Mouse (Mus musculus): Measurements from ENCODE around the gene Wdr44. TPM values are rescaled to one million over a fixed set of nuclear protein-coding genes. Genes with fewer than 3 reads are reported as not detected.
"Not testable (repeated sequence)": the region's sequence is repeated elsewhere in the genome, so short reads cannot be mapped to it uniquely, and the experiment has no call there.

Wdr44 gene
- total RNA-seq (2021): 10 to 100 TPM; 10.5 to 13.2 TPM
- long read RNA-seq, experiment 1, full-length matches to known transcripts: 6 of 9 reads
- long read RNA-seq, experiment 1, partial matches to known transcripts: 2 of 9 reads
- long read RNA-seq, experiment 1, other reads (novel, unspliced or antisense): 1 of 9 reads
- long read RNA-seq, experiment 2, full-length matches to known transcripts: 17 of 29 reads
- long read RNA-seq, experiment 2, partial matches to known transcripts: 8 of 29 reads
- long read RNA-seq, experiment 2, other reads (novel, unspliced or antisense): 4 of 29 reads

- DNase-seq: peak; percentile 94
Observed at GRCm38 (mm10) chrX:23692722-23693442, at the start of gene Wdr44. Wdr44 (plus strand) TSS chrX:23693051.

- no peak for DNase-seq
Observed at GRCm38 (mm10) chrX:23648371-23648770, 44.5 kb upstream of the Wdr44 start.

DNA sequence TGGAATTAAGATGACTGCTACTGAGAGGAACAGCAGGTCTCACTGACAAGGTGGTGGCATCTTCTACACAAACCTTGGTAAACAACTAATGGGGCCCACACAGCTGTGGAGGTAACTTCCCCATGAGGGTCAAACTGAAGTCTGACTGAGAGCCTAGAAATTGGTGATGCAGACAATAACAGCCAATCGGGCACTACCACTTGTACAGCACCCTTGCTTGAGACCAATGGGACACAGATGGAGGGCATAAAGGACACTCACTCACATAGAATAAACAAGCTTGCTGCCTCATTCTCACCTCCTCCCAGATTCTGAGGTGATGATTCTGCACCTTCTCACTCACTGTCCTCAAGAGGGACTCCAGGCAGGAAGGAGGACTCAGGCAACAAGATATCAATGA is 30.6 kb upstream of the Wdr44 start:
- no peak for DNase-seq

- DNase-seq: no peak
Observed at GRCm38 (mm10) chrX:23673193-23673592, 19.7 kb upstream of the Wdr44 start.

GRCm38 (mm10) chrX:23675450-23675849 is 17.4 kb upstream of the Wdr44 start:
- no peak for DNase-seq

DNA sequence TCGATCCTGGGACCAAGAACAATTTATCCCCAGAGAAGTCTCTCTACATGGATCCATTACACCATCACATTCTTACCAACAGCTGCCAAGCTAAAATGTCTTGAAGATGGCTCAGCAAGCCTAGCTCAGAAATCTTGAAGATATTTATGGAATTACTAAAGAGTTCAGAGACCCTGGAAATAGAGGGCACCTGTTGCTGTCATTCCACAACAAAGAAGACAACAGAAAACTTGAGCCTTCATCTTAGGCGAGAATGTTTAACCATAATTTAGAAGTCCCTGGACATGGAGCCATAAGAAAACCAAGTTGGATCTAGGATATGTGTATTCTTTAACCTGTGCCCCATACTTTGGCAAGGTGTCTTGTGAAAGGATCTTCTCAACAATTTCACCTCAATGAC is 16.3 kb upstream of the Wdr44 start:
- no peak for DNase-seq

- no peak for DNase-seq
Observed at GRCm38 (mm10) chrX:23677511-23677910, 15.3 kb upstream of the Wdr44 start.

- DNase-seq: no peak
Observed at GRCm38 (mm10) chrX:23692336-23692721, 522 bp upstream of the Wdr44 start.

DNA sequence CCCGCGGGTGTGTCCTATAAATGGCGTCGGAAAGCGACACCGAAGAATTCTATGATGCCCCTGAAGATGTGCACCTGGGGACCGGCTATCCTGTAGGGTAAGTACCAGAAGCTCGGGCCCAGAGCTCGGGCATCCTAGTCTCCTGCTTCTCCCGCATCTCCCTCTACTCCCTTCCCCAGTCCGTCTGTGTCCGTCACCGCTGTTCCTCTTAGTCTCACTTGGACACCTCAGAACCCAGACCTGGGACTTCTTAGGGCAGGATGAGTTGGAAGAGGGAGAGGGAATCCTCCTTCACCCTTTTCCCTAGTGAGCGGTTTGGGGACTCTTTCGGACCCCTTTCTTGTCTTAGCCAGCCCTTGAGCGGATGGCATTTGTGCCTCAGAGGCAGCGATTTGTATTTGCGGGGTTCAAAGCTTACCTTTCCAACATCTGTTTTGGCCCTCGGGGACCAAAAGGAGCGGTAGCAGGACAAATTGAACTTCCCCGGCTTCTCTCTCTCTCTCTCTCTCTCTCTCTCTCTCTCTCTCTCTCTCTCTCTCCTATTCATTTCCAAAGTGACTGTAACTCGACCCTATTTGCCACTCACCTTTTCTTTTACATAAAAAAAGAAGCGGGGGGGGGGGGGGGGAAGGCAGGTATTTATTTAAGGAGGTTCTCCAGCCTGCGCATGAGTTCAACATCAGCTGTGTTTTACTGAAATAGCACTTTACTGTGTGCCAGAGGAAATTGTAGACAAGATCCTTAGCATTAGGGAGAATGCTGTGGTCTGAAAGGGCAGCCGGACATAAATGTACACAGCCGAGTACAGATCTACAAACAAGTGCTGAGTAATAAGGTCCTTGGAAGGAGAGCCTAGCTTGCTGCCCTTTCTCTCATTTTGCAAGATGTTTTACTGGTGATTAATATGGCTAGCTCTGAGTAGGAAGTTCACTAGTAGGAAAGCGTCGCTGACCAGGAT is 871 bp downstream of the Wdr44 start:
- DNase-seq: no peak

- DNase-seq: no peak
Observed at GRCm38 (mm10) chrX:23694588-23694987, 1.7 kb downstream of the Wdr44 start.

DNA sequence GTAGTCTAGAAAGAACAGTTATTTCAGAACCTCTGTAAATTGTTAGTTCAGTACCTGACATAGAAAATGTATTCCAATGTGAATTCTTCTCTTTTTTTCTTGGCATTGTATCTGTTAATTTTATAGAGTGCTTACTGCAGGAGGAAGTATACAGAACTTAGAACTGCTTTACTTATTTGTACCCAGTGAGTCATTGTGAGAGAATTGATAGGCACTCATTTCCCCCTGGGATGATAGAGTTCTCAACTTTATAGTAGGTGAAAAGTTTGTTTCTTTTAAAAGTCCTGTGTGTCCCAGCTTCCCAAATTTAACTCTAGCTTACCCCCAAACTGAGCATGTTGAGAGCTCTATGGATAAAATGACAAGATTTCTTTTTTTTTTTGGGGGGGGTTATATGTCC is 2.3 kb downstream of the Wdr44 start:
- no peak for DNase-seq

GRCm38 (mm10) chrX:23697346-23697745 is 4.5 kb downstream of the Wdr44 start:
- DNase-seq: no peak

DNA sequence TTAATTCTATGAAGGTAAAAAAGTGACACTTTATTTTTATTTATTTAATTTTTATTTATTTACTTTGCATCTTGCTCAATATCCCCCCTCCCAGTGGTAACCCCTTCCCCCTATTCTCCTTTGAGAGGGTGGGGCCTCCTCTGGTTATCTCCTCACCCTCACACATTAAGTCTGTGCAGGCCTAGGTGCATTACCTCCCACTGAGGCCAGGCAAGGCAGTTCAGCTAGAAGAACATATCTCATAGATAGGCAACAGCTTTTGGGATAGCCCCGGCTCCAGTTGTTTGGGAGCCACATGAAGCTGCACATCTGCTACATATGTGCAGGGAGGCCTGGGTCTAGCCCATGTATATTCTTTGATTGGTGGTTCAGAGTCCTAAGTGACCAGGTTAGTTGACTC is 6.2 kb downstream of the Wdr44 start:
- no peak for DNase-seq

DNA sequence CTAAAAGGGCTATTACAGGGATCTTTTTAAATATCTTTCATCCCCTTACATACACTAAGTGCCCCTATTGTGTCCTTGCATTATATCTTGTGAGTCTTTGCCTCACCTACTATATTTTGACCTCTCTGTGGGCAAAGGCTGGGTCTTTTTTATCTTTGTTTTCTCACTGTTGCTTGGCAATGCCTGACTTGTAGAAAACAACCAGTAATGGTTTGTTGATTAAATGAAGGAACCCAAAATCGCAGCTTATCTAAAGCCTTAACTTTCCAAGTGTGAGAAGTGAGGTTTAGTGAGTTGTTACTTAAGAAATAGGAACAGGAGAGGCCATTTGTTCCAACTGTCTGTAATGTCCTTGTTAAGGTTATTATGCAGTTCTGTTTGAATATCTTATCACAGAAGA is 24.4 kb downstream of the Wdr44 start:
- DNase-seq: no peak

- DNase-seq: no peak
Observed at GRCm38 (mm10) chrX:23727463-23727862, 34.6 kb downstream of the Wdr44 start.

GRCm38 (mm10) chrX:23754671-23755070 is 61.8 kb downstream of the Wdr44 start:
- DNase-seq: no peak

GRCm38 (mm10) chrX:23767849-23768248 is 75.0 kb downstream of the Wdr44 start:
- no peak for DNase-seq

DNA sequence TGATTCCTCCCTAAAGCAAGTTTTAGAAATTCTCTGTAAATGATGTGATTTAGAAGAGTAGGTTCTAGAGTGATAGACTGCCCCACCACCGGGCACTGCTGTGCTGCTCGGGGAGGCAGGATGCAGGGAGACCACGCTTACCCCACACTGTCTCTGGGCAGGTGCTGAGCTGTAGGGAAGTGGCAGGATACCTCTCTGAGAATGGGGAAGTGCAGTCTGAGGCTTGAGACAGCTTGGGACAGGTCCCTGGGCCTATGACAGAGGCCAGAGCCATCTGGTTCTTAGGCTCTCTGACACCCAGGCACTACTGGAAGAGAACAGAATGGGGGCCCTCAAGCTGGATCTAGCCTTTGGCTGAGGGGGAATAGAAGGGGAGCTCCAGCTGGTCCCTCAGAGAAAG is 114.3 kb downstream of the Wdr44 start:
- DNase-seq: no peak

GRCm38 (mm10) chrX:23810365-23810764 is 117.5 kb downstream of the Wdr44 start:
- no peak for DNase-seq

DNA sequence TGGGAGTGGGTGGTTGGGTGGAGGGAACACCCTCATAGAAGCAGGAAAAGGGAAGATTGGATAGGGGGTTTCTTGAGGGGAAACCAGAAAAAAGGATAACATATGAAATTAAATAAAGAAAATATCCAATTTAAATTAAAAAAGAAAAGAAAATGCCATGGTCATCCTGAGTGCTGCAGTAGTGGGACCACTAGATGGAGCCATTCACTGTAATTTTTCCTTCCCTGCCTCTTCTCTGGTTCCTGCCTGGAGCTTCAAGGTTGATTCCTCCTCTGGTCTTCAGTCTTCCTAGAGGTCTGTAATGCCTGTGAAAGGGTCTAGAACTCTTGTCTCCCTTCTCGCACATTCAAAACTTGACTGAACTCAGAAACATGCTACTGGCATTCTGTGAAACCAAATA is 120.4 kb downstream of the Wdr44 start:
- not testable (repeated sequence) for DNase-seq

DNA sequence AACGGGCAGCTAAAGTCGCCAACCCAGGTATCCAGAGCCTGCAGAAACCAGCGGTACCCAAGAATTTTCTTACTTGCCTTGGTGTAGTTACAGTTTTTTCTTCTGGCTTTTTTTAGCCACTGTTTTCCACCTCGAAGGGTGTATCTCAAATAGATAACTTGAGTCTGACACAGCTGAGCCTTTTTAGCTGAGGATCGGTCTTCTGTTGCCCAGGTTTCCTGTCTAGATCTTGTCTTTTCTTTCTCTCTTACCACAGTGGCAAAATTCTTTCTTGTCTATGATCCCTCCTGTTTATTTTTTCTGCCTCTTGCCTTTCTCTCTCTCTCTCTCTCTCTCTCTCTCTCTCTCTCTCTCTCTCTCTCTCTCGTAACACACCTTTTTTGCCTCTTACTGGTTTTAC is 130.0 kb downstream of the Wdr44 start:
- not testable (repeated sequence) for DNase-seq

DNA sequence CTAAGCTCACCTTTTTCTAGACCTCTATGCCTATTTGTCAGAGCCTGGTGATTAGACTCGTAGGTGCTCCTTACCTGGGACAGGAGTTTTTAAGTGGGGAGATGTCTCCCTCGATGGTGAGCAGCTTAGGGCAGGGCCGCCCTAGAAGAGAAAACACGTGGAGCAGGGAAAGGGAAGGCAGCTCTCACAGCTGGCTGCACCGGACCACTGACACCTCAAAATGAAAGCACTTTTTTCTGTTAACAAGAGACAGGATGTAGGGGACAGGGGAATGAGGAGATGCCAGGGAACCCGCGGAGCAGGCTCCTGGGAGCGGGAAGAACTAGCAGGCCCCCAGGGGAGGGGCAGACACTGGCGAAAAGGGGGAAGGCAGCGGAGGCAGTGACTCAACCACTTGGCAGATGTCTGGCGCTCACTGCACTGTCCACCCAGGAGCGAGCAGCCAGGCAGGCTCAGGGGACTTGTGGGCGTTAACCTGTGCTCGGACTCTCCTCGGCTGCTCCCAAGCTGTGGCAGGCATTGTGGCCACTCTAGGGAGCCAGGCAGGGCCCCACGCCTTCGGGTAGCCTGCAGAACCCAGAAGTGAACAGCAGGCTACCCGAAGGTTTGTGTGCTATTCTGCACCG is 130.7 kb downstream of the Wdr44 start:
- no peak for DNase-seq

Data from gastrocnemius, postnatal 25 days (tissue).